Mouse (Mus musculus) intestine, embryonic 15.5 days (tissue): ENCODE measurements at regions not wholly inside any gene's neighbourhood (a gene's known extent, or its start where the extent isn't known, plus 50 kb on each side); places are given as distances from the start of the nearest gene placed in this dataset.

Source experiments
- ATAC-seq: fragments of 200-750 bp; cut with Nextera tagmentation; 2 replicates; pipeline ENCODE4 v1.8.0; 2017; ENCODE audit warnings: moderate TSS enrichment, moderate library complexity
- H3K27ac ChIP-seq: fragments of 300-500 bp; sonication (generic); 2 replicates; pipeline ENCODE4 v1.5.1; 2015; ENCODE audit warnings: mild to moderate bottlenecking, inconsistent platforms
- H3K27me3 ChIP-seq: fragments of 300-500 bp; sonication (generic); replicated peaks from 2 replicates; pipeline ENCODE4 v1.6.1; 2015; ENCODE audit warnings: inconsistent platforms
- H3K36me3 ChIP-seq: fragments of 300-500 bp; sonication (generic); 2 replicates; pipeline ENCODE4 v1.6.1; 2015; ENCODE audit warnings: inconsistent platforms
- H3K4me1 ChIP-seq: fragments of 300-500 bp; sonication (generic); replicated peaks from 2 replicates; pipeline ENCODE4 v1.6.1; 2015; ENCODE audit warnings: inconsistent platforms
- H3K4me2 ChIP-seq: fragments of 300-500 bp; sonication (generic); replicated peaks from 2 replicates; pipeline ENCODE4 v1.6.1; 2015; ENCODE audit warnings: mild to moderate bottlenecking, inconsistent platforms
- H3K4me3 ChIP-seq: fragments of 300-500 bp; sonication (generic); replicated peaks from 2 replicates; pipeline ENCODE4 v1.5.1; 2015; ENCODE audit warnings: inconsistent platforms
- H3K9ac ChIP-seq: fragments of 300-500 bp; sonication (generic); 2 replicates; pipeline ENCODE4 v1.6.1; 2015; ENCODE audit warnings: inconsistent platforms
- H3K9me3 ChIP-seq: fragments of 300-500 bp; sonication (generic); 2 replicates; pipeline ENCODE4 v1.6.1; 2016; ENCODE audit warnings: inconsistent platforms
- WGBS: fragments of 180-500 bp; shearing (Covaris S2); methylation state at CpG from one replicate; pipeline ENCODE4 v1.1.7; 2015; 5-methylcytosine and 5-hydroxymethylcytosine counted together

DNA sequence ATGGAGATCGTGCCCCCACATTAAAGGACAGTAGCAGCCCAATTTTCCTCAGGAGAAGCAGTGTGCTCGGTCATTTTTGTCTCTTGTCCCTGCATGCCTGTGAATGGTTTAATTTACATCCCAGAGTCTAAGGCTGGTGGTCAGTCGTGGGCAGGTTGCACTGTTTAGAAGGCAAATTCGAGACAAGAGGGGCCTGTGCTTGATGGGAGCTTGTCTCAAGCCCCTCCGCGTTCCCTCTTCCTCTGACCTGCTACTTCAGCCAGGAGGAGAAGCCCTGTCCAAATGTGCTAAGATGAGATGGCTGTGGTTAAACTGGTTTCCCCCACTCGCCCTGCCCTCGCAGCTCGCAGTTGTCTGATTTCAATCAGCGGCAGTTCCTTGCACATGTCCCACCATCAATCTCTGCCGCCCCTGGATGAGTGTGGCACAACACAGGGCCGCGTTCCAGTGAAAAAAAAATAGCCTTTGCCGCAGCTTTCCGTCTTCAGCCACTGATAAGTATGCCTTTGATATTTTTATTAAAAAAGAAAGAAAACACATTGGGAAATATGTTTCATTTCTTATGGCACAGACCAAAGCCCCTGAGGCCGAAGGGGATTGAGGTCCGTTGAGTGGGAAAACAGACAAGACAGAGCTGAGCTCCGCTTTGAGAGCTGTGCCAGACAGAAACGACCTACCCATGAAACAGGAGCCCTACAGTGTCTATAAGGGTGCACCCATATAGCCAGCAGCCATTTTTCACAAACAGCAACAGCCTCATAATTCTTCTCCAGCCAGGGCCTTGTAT, 99.5 kb upstream of the Eya4 start:
- ATAC-seq, result no peak
- Histone ChIP-seq H3K4me3 (no peak overlapping the region), H3K4me2 (no peak overlapping the region)

DNA sequence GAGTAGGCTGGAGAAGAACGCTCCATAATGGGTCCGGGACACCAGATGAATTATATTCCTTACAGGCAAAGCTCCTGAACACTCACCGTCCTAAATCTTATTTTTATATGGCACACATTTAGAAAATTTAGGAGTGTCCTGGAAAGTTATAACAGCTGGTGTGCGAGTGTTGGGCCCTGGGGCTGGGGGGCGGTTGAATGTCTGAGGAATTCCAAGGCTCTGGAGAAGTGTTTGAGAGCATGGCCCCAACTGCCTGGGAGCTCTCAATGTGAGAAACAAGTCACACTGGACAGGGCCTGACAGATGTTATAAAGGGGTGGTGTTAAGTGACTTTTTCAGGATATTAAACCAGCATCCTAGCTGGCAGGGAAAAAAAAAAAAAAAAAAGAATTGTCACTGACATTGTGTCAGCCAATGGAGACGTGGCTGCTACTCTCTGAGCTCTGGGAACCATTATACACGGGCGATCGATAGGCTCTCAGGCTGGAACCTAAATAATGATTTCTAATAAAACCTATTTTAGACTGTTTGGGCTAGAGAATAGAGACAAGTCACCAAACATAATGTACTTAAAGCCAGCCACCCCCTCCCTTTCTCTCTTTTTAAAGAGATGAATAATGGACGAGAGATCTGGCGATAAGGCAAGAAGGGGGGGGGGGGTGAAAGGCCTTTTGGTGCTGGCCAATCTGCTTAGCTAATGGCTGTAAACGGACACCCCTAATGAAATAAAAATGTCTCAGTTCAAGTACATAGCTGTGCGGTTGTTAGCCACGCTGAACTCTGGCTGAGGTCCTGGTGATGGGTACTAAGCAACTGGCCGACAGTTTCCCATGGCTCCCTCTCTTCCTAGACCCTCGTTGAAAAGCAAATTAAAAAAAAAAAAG, 98.6 kb upstream of the Eya4 start:
- Histone ChIP-seq H3K4me2 (no peak overlapping the region), H3K4me1 (no peaks in the 10 kb centered on the region), H3K4me3 (no peak overlapping the region), H3K27me3 (no peaks in the 10 kb centered on the region), H3K36me3 (no peaks in the 10 kb centered on the region), H3K27ac (no peak overlapping the region), H3K9me3 (no peaks in the 10 kb centered on the region), H3K9ac (no peak overlapping the region)
- WGBS, result 60% methylated on average over 16 of the region's 16 CpGs
- no peak for ATAC-seq

More for the DNA sequence above, 99.5 kb upstream of the Eya4 start:
- Histone ChIP-seq H3K9me3 (no peaks in the 10 kb centered on the region), H3K27ac (no peak overlapping the region), H3K36me3 (no peaks in the 10 kb centered on the region), H3K27me3 (no peaks in the 10 kb centered on the region), H3K4me1 (no peaks in the 10 kb centered on the region), H3K9ac (no peak overlapping the region)
- 70% methylated on average over 19 of the region's 19 CpGs for WGBS

DNA sequence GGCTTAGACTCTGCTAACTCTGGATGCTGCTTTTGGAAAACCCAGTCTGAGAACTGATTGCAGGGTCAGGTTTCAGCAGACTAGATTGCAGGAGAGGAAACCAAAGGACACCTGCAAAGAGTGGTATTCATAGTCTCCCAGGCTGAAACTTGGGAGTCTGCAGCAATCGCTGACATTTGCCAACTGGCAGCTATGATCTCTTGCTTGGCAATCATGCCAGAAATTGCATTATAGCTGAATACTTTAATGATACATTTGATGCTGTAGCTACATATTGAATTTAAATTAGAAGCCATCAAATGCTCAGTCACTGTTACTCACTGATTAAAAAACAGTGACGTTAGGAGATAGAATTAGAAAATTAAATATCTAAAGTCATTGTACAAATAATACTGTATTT, 79.8 kb upstream of the Eya4 start:
- H3K27ac ChIP-seq, result no peak overlapping the region
- no peaks in the 10 kb centered on the region for H3K9me3 ChIP-seq
- H3K4me1 ChIP-seq, result no peaks in the 10 kb centered on the region
- no peak overlapping the region for H3K4me3 ChIP-seq
- no peak overlapping the region for H3K9ac ChIP-seq
- H3K36me3 ChIP-seq, result no peaks in the 10 kb centered on the region
- 79% methylated on average over 2 of the region's 2 CpGs for WGBS
- ATAC-seq, result no peak
- no peak overlapping the region for H3K4me2 ChIP-seq
- H3K27me3 ChIP-seq, result no peaks in the 10 kb centered on the region

DNA sequence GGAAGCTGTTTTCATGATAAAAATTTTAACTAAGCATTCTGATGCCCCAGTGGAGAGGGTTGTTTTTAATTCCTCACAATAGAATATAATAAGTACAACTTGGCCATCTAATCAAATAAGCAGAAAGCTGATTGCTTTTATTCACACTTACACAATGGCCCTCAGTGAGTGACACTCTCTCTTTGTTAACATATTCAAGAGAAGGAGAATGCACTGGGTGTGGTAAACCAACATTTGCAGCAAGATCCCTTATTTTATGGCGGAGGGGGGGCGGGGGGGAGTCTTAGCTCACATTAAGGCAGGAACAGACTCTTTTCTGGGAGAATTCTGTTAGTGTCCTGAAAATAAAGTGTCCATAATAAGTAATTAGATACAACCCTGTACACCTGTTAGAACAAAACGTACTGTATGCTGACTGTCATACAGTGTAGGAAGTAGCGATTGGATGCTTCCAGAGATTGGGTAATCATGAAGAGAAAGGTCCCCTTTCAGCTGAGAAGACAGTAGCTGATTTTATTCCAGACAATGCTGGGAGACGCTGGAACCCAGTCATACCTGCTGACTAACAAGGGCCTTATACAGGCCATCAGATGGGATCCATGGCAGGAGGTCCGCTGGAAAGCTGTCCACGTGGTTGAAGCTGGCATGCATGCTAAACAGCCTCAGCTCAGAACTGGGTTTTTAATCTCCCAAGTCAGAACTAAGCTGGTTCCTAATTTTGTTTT, 63.4 kb upstream of the Eya4 start:
- 83% methylated on average over 7 of the region's 7 CpGs for WGBS
- no peaks in the 10 kb centered on the region for H3K9me3 ChIP-seq
- H3K36me3 ChIP-seq, result no peaks in the 10 kb centered on the region
- ATAC-seq, result no peak
- no peak overlapping the region for H3K4me3 ChIP-seq
- no peaks in the 10 kb centered on the region for H3K27me3 ChIP-seq
- no peaks in the 10 kb centered on the region for H3K4me1 ChIP-seq
- no peak overlapping the region for H3K4me2 ChIP-seq
- H3K27ac ChIP-seq, result no peak overlapping the region
- no peak overlapping the region for H3K9ac ChIP-seq

DNA sequence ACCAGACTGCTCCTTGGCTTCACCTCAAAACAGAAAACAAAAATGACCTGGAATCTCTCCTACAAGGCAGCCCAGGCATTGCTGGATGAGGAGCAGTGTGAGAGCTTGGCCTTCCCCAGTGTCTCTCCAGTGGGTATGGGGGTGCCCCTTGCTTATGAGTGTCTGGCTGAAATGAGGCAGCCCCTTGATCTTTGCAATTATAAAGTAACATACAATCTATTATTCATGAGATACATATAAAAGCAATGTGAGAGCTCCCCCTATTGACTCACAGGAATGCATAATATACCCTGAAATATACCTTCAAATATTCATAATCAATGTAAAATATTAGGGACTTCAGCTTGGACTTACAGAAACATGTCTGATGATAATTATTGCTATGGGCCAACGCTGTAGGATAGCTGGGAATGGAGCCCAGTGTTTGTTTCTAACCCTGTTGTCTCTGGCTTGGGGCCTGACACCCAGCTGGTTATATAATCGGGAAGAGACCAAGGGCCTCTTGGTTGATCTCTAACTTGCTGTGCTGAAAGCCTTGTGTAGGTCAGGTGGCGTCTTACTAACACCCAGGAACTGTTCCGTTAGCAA, 52.9 kb upstream of the Eya4 start:
- WGBS, result 62% methylated on average over 4 of the region's 4 CpGs
- no peak for ATAC-seq

More for the DNA sequence above, 52.9 kb upstream of the Eya4 start:
- no peak overlapping the region for H3K4me3 ChIP-seq
- H3K4me1 ChIP-seq, result no peaks in the 10 kb centered on the region
- no peaks in the 10 kb centered on the region for H3K36me3 ChIP-seq
- no peak overlapping the region for H3K27ac ChIP-seq
- no peaks in the 10 kb centered on the region for H3K9me3 ChIP-seq
- H3K9ac ChIP-seq, result no peak overlapping the region
- no peak overlapping the region for H3K4me2 ChIP-seq
- no peaks in the 10 kb centered on the region for H3K27me3 ChIP-seq
